Mouse (Mus musculus): Measurements from ENCODE around the gene Wipi2. TPM values are rescaled to one million over a fixed set of nuclear protein-coding genes. Genes with fewer than 3 reads are reported as not detected.
A peak's percentile ranks its signal among the peaks of the same experiment; 100 is the strongest.

The Wipi2 gene
- polyA plus RNA-seq, 1 experiment from 2014 or later: 30.7 TPM

DNA sequence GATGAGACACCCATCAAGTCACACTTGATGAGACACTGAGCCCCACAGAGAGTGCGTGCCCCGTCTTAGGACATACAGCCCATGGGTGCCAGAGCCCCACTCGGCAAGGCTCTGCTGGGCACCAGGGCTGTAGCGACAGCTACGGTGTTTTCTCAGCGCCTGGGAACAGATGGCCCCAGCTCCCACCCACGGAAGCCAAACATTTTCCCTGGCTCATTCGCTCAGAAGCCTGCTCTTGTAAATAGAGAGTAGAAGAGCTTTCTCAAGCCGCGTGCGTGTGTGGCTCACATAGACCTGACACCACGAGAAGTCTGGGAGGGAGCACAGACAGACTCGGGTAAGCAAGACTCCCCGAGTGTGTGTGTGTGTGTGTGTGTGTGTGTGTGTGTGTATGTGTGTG lies 64.8 kb downstream of the Wipi2 start, which contains the start of gene Slc29a4:
Gene Slc29a4 (plus strand): TSS at position 265 of the 400 bp plus-strand sequence.
- DNase-seq (ENCODE audit: low spot score): no peak

DNA sequence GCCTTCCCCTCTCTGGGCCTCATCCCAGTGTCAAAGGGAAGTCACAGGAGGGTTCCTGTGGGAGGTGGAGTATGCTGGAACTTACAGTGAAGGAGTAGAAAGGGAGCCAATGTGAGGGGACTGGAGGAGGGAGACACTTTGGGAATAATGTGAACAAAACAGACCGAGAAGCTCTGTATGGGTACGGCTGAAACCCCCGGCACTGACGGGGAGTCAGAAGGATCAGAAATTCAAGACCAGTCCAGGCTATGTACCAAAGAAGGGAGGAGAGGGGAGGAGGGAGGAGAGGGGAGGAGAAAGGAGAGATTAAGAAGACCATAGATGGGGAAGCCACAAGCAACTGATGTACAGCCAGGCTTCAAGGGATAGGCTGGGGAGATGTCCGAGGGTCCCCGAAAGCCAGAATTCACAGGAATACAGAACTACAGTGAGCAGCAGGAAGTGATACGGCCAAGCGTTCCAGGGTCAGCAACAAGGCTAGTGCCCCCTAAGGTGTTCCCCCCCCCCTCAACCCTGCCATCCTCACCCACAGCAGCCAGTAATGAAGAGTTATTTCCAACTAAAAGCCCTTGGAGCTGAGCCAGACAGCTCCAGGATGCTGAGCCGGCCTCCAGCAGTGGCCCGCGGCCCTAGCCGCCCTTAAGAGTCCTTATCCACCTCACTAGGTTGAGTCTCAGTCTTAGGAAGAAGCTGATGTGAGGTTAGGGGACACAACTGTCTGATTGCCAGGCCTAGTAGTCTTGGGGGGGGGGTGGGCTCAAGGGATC lies 65.7 kb downstream of the Wipi2 start:
- DNase-seq (ENCODE audit: low spot score): no peak

DNA sequence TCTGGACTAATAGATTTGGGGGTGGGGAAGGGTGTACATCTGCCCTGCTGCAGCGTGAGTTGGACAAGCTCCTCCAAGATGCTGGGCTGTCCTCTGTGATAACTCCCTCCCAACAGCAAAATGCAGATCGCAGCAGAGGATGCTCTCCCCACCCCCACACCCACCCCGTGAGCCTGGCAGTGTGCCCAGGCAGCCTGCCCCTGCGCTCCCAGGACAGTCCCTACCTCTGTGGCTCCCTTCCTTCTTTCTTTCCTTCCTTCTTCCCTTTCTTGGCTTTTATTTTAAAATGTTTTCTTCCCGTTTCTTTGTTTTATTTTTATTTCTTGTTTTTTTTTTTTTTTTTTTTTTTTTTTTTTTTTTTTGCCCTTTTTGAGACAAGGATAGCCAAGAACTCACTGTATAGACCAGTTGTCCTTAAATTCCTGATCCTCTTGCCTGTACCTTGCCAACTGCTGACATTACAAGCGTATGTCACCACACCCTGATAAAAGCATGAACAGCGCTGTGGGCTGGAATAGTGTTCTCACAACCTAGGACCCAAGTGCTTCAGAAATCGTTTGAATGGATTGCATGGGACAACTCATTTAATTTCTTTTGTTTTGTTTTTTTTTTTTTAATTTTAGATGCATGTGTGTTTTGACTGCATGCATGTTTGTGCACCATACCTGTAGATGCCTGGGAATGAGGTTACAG lies 66.4 kb downstream of the Wipi2 start:
- no peak for DNase-seq (ENCODE audit: low spot score)

- peak; percentile 23 for DNase-seq (ENCODE audit: low spot score)
These were observed 67.3 kb downstream of the Wipi2 start for GRCm38 (mm10) chr5:142694627-142695340.

- DNase-seq (ENCODE audit: low spot score): no peak
These were observed 68.8 kb downstream of the Wipi2 start for GRCm38 (mm10) chr5:142696258-142696657.

- DNase-seq (ENCODE audit: low spot score): no peak
These were observed 69.4 kb downstream of the Wipi2 start for GRCm38 (mm10) chr5:142696865-142697264.

GRCm38 (mm10) chr5:142697742-142698141 lies 70.2 kb downstream of the Wipi2 start:
- no peak for DNase-seq (ENCODE audit: low spot score)

GRCm38 (mm10) chr5:142700842-142701589 lies 73.5 kb downstream of the Wipi2 start:
- DNase-seq (ENCODE audit: low spot score): no peak

DNA sequence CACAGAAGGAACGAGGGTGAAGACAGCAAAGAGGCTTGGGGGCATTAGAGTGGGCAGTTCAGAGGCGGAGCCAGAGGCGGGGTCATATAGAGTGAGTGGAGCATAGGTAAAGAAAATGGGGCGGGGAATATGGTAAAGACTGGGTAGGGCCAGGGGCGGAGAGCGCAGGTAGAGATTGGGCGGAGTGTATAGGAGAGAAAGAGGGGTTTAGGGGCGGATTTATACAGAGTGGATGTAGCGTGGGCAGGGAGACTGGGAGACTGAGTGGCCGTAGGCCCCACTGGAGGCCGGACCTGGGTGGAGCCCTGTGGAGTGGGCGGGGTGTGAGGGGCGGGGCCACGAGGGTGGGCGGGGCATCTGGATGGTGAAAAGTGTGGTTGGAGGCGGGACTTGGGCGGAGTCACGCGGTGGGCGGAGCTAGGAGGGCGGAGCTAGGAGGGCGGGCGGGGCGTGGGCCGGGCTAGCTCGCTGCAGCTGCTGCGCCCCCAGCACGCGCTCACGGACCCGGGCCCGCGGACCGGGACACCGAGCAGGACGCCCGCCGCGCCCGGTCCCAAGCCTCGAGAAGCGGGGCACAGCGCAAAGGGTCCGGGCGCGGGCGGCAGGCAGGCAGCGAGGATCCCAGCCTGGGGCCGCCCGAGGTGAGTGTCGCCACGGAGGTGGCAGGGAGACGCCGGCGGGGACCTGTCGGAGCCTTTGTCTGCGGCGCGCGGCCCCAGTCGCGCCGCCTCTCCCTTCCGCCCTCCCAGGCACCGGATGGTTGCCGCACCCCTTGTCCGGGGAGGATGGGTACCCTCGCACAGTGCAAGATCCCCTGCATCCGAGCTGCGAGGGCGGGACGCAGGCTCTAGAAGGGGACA lies 74.4 kb downstream of the Wipi2 start:
- DNase-seq (ENCODE audit: low spot score): peak; percentile 29

DNA sequence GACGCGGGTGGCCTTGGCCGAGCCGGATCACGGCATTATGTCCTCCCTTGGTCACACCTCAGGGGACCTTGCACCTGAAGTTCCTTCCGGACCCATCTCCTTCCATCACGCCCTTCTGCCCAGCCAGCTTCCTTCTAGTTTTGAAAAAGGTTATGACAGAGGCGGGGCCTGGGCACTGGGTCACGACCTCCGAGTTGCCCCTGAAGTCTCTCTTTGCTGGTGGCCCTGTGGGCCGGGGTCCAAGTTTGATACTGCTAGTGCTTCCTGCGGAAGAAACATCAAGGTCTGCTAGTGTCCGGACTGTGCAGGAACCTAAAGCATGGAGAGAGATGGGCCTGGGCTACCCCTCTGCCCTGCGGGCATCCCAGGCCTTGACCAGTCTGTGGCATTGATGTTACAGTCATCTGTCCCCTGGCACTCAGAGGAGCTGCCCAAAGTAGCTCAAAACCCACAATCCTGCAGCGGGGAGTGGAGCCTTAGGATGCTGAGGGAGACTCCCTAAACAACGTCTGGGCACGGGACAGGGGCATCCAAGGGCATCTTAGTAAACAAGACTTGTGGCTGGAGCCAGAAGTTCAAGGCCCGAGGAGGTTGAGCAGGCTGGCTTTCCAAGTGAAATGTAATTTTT lies 75.1 kb downstream of the Wipi2 start:
- no peak for DNase-seq (ENCODE audit: low spot score)

GRCm38 (mm10) chr5:142703569-142703968 lies 76.1 kb downstream of the Wipi2 start:
- DNase-seq (ENCODE audit: low spot score): no peak

DNA sequence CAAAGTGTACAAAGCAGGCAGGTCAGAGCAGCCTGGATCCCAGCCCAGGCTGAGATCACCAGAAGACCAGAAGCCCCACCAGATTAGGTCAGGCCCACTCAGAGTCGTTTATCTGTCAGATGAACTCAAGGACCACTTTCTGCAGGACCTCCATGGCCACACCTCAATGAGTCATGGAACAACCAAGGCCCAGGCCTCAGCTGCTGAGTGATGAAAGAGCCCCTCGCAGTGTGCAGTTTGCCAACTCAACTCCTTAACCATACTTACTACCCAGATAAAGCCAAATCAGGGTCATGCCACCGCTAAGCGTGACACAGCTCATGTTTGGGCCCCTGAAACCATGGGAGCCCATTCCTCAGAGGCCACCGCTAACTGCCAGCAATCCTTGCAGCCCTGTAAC lies 80.2 kb downstream of the Wipi2 start:
- DNase-seq (ENCODE audit: low spot score): no peak

DNA sequence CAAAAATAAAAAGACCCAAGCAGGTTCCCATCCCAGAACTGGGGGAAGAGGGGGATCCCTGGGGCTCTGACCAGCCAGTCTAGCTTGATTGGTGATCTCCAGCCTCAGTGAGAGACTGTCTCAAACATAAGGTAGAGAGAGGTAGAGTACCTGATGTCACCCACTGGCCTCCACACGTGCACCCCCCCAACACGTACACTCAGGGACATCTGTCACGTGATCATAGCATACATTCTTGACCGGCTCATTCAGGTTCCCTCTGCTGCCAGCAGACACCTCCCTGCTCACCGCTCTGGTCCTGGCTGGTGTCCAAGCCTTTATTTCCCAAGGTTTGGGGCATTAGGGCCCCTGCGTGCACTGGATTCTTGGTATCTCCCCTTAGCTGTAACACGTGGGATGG lies 81.9 kb downstream of the Wipi2 start:
- DNase-seq (ENCODE audit: low spot score): no peak

DNA sequence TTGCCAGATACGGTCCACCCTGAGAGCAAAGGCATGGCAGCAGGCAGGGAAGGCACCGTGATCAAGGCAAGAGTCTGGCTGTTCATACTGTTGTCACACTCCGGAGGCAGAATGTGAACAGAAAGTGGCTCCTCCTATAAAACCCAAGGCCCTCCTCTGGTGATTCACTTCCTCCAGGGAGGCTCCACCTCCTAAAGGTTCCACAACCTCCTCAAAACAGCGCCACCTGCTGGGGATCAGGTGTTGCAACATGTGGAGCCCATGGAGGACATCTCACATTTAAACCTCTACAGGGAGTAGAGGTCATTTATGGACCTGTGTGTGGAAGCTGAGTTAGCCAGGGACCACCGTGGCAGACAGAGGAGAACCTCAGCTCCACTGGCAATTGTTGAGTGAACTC lies 84.9 kb downstream of the Wipi2 start:
- no peak for DNase-seq (ENCODE audit: low spot score)

DNA sequence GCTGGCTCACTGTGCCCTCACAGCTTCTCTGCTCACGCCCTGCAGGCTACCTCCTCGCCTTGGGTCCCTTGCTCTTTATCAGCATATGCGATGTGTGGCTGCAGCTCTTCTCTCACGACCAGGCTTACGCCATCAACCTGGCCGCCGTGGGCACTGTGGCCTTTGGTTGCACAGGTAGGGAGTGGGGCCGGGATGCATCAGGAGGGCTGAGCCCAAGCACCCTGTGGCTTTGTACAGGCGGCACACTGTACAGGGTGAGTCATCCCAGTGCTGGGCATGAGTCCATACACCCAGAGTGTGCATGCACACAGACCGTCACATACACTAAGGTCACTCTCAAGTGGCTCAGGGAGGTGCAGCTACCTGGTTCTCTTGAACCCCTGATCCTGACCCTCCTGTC lies 86.5 kb downstream of the Wipi2 start:
- no peak for DNase-seq (ENCODE audit: low spot score)

DNA sequence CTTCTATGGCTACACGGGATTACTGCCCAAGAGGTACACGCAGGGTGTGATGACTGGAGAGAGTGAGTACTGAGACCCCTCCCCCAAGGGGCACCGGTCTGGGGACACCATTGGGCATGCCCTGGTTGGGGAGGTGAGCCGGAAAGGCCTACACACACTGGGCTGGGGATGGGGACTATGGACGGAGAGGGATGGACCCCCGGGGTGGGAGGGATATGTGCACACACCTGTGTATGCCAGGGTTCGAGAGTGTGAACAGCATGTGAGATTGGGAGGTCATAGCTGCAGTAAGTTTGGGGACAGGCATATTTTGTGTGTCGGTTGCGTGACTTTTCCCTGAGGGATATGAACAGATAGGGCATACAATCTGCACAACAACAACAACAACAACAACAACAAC lies 87.6 kb downstream of the Wipi2 start:
- no peak for DNase-seq (ENCODE audit: low spot score)

- no peak for DNase-seq (ENCODE audit: low spot score)
These were observed 88.6 kb downstream of the Wipi2 start for GRCm38 (mm10) chr5:142716056-142716455.

DNA sequence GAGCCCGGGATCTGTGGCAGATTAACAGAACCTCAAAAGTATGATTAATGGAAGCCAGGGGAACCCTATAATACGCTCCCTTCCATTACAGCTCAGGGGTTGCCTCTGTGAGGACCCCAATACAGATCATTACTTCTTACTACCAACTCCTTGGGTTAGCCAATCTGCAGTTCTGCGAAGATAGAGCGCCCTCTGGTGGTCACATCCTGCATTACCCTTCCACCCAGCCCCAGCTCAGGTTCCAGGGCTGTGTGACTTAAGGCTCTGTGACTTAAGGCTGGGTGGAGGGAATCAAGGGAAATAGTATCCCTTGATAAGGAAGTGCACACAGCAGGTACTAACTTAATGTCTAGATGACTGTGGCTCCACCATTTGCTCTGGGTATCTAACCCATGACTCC lies 90.5 kb downstream of the Wipi2 start:
- peak; percentile 69 for DNase-seq (ENCODE audit: low spot score)

DNA sequence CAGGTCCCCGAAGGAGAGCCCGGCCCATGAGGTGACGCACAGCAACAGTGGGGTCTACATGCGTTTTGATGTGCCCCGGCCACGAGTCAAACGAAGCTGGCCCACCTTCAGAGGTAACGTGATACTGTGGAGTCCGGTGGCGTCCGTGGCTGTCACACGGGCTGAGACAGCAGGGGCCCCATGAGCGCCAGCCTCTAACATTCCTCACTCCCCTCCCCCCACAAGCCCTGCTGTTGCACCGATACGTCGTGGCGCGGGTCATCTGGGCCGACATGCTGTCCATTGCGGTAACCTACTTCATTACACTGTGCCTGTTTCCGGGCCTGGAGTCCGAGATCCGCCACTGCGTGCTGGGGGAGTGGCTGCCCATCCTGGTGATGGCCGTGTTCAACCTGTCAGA lies 91.0 kb downstream of the Wipi2 start:
- DNase-seq (ENCODE audit: low spot score): no peak

DNA sequence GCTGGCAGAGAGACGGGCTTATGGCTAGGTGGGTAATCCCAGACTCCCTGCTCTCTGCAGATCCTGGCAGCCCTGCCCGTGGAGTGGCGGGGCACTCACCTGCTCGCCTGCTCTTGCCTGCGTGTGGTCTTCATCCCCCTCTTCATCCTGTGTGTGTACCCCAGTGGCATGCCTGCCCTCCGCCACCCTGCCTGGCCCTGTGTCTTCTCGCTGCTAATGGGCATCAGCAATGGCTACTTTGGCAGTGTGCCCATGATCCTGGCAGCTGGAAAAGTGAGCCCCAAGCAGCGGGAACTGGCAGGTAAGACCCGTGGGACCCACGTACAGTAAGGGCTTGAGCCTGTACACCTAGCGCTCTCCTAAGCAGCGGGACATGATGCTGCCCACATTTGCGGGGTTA lies 92.4 kb downstream of the Wipi2 start:
- DNase-seq (ENCODE audit: low spot score): no peak
